Mouse (Mus musculus): Measurements from ENCODE around the gene Chil5.

DNA sequence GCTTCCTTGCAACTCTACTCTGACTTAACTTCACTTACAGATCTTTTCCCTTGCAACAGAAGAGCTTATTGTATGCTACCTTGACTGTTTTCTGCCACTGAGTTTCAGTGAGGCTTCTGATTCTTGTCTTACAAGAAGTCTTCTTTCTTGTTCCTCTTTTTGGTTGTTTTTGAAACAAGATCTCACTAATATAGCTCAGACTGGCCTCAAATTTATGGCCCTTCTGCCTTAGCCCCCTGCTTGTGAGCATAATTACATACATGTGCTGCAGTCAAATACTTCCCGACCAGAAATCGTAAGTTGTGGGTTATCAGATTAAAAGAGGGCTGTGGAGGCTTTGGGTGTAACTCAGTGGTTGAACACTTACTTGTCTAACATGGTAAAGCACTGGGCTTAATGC is 37.9 kb downstream of the Chil5 start:
- TF ChIP-seq POLR2A (IDR thresholded peaks at IDR 0.05; ENCODE audit: borderline replicate concordance, insufficient read depth, low read length) (no peak), CTCF (IDR thresholded peaks at IDR 0.05; ENCODE audit: borderline replicate concordance, insufficient read depth, low read depth, low read length) (no peak)

Measured in cerebellum, adult 2 months (tissue).